Mouse (Mus musculus) ovary, postnatal 36 days (tissue): ENCODE measurements around the gene Sh2d6.
A peak's percentile ranks its signal among the peaks of the same experiment; 100 is the strongest.
"Not testable (repeated sequence)": the region's sequence is repeated elsewhere in the genome, so short reads cannot be mapped to it uniquely, and the experiment has no call there.

Experiments
- DNase-seq: peaks from one replicate; pipeline ENCODE4 v3.0.0; 2022; ENCODE audit warnings: low spot score, mixed read lengths

Sh2d6 gene

DNA sequence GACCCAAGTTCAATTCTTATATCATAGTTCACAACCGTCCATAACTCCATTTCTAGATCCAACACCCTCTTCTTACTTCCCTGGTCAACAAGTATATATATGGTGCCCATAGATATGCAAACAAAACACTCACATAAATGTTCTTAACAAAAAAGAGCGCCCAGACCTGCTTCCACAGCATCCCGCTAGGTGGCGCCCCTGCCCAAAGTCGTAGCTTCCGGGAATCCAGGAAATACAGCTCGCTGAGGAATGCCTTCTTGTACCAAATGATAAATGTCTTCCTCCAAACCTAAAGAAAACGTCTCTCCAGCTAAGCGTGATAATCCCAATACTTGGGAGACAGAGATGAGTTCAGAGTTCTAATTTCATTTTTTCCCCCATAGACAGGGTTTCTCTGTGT, 13.7 kb upstream of the Sh2d6 start:
- DNase-seq: peak; percentile 79

DNA sequence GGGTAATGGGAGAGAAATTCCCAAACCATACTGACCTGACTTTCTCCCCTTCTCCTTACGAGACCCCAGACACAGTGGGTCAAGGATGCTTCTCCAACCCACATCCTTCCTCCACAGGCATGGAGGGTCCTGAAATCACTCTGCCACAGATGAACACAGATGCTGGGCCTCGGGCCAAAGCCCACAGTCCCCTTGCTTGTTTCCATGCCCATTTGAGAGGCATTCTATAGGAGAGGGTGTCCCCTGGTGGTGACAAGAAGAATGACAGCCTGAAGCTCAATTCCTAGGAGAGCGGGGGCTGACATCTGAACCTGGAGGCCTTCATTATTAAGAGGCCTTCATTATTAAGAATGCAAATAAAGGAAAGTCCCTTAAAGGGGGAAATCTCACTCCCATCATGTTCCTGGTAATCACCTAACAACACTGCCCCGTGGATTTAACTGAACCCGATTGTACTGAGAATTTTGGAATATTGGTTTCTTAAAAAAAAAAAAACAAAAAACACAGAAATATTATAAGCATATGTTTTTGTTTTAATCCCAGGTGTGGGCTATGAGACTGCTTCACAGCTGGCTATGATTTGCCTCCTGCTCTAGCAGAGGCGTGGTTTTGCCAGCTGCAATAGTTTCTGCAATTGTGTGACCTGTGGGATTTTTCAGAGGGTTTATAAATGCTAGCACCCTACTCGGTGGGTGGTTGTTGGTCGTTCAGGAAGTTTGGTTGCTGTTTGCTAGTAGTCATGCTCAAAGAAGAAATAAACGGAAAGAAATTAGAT, 12.7 kb upstream of the Sh2d6 start:
- peak; percentile 49 for DNase-seq

DNA sequence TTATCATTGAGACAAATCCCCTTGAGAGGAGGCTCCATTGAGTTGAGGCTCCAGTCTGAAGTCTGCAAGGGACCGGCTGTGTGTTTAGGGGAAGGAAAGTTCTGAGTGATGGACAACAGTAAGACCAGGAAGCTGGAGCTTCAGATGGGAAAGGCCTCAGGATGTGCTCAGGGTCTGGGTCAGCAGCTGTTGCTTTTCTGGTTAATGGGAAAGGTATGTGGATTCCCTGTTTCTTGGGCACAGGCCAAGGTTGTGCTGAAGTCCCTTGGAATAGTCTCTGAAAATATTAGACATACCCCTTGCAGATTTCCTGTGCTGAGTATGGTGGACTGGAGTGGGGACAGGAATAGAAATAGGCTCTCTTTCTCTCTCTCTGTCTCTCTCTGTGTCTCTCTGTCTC, 12.0 kb upstream of the Sh2d6 start:
- not testable (repeated sequence) for DNase-seq

DNA sequence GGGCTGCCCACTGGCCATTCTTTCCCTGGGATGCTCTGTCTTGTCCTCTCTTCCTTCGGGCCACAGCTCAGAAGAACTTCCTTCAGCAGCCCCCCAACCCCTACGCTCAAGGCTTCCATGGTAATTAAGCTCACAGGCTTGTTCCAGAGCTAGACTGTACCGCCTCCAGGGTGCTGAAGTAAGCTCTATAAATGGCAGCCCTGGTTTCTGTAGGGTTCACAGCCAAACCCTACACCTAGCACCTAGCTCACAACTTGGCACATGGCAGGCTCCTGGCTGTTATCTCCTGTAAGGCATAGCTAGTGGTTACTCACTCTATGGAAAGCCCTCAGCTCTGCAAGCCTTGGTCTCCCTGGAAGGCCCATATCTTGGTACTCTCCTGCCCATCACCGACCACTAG, 11.1 kb upstream of the Sh2d6 start:
- DNase-seq: no peak

DNA sequence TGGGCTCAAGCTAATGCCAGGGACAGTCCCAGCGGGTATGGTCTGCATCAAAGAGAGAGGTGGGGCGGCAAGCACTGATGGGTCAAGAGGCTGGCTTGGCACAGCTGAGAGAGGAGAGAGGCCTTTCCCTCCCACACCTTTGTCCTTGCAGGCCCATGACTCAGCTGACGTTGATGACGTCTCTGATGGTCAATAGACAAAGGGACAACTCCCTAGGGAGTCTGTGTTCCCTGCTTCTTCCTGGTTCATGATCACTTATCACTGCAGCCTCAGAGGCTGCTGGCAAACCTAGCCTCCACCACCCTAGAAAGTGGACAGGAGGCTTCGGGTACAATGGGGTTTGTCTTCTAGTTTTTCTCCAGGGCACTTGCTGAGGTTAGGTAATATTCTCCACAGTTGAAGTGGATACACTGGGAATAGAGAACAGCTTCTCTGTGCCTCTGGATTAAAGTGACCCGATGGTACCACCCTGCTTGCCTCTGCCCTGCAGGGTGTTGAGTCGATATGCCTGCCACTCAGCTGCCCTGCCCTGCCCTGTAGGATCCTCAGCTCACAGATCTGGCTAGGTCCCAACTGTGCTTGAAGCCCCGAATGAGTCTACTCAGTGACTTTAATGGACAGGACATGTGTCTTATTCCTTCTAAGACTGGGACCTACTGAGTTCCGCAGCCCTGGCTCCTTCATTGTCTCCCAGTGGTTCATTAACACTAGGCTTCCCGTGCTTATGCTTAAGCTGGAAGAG, 7.1 kb upstream of the Sh2d6 start:
- no peak for DNase-seq

DNA sequence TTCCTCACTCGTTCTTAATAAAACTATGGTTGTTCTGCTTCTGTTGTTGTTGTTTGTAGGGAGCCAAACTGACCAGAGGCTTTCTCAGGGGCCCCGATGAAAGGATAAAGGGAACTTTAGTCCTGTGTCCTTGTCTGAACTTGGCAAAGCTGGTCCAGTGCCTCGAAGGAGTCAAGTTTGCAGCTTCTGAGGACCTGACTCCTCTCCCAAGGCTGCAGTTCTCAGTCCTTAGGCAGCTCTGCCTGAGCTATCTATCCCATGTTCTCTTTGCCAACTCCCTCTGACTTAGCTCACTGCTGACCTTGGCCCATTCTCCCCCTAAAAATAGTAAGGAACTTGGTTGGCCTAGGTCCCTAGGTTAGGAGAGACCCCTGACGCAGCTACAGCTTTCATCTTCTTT, 5.6 kb upstream of the Sh2d6 start:
- no peak for DNase-seq

DNA sequence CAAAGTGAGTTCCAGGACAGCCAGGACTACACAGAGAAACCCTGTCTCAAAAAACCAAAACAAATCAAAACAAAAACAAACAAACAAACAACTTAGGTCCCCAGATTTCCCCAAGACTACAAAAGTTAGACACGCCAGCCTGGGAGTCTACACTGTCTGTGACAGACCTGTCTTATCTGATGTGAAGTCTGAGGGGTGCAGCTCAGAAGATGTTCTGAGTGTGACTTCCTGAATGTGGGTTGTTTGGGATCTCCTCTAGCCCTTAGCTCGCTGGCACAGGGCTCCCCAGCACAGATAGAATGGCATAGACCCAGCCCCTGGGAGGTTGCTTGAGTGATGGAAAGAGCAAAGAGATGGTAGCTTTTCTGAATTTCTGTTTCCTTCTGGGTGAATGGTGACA, 2.7 kb upstream of the Sh2d6 start:
- DNase-seq: no peak

DNA sequence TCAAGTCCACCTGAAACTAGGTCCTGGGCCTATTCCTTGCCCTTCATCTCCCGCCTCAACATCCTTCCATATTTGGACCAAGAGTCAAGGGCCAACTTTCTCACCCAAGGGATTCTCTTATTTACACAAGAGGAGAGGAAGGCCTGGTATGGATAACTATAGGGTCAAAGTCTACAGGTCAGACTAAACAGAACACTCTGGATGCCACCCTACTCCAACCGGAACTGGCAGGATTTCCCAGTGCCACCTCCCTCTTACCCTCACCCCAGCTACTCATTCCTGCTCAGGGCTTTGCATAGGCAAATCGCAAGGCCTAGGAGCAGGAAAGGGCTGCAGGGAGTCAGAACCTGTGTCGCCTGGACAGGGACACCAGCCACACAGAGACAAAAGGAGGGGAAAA, 1.7 kb upstream of the Sh2d6 start:
- DNase-seq: no peak

DNA sequence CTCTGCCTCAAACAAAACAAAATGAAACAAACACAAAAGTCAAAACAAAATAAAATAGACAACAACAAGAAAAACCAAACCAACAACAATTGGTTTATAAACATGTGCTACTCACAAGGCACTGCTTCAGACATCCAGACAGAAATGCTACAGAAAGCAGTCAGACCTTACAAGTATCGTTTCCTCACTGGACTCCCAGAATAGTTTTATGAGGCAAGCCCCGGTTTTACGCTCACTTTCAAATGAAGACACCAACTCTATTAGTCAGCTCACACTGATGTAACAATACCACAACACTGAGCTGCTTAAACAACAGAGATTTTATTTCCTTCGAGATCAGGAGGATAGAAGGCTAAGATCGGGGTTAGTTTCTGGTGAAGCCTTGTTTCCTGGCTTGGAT, 781 bp upstream of the Sh2d6 start:
- no peak for DNase-seq

DNA sequence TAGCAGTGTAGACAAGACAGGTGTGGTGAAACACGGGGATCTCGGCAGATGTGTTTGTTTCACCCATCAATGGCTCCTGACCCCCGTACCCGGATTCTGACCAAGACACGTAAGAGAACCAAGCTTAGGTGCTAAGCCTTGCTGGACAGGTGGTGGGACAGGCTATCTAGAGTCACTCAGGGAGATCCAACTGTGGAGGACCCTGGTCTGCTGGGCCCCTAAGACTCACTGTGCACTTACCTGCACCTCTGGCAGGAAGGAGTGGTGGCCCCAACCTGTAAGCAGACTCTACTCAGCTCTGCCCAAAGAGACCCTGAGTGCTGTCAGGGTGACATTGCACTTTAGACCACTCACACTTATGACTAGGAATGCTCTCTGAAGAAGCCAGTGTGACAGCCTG, 603 bp downstream of the Sh2d6 start:
- no peak for DNase-seq

DNA sequence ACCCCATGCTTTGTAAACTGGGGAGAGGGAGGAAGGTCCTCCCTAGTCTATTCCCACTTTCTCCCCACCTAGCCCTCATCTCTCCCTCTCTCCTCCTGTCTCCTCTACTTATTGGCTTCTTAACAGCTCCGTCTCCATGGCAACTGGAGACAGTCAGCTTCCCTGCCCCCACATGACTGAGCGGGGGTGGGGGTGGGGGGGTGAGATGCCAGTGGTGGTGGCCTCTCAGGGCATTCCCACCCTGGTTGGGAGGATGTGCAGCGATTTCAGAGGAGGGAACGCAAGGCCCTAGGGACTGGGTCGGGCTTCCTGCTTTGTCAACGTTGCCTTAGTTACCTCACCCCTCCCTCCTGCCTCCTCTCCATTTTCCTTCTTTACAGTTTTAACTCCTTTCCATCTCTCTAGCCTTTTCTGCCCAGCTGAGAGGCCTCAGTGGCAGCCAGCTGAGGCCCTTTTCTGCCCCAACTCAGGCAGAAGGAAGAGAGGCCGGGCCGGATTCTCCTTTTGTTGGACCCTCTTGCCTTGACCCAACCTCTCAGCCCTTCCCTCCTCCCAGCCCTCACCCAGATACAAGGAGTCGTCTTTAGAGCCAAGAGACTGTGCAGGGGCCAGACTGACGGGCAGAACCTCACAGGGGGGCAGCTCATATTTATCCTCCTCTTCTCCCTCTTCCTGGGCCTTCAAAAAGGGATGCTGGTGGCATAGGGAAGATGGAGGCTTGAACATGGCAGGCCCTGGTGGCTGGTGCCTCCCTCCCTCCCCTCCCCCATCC, 1.4 kb downstream of the Sh2d6 start:
- no peak for DNase-seq

DNA sequence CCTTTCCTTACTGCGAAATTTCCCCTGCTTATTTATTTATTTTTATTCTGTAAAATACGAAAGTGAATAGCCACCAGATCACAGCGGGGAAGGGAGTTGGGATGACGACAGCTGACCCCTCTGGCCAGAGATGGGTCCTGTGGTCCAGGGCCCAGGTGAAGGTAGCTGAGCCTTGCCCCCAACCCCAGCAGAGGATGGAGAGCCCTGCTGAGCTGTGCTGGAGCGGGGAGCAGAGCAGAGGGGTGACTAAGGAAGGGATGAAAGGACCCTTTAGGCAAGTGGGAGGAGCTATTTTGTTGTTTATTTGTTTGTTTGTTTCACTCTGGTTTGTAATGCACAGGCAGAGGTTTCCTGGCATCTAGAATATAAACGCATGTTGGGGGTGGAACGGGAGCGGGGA, 2.2 kb downstream of the Sh2d6 start:
- no peak for DNase-seq

DNA sequence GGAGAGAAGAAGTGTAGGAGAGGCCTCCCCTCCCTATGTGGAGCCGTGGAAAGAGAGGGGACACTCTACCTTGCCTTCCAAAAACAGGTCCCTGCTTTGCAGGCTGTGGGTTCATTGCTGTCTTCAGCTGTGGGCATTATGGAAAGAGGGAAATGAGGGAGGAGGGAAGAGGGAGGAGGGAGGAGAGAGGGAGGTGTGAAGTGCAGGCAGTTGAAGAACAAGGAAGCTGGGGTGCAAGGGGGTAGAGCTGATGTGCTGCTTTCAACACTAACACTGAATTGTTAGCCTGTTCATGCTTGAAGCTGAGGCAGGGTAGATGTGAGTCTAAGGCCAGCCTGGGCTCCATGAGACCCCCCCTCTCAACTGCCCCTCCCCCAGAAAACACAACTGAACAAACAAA, 2.7 kb downstream of the Sh2d6 start:
- no peak for DNase-seq

DNA sequence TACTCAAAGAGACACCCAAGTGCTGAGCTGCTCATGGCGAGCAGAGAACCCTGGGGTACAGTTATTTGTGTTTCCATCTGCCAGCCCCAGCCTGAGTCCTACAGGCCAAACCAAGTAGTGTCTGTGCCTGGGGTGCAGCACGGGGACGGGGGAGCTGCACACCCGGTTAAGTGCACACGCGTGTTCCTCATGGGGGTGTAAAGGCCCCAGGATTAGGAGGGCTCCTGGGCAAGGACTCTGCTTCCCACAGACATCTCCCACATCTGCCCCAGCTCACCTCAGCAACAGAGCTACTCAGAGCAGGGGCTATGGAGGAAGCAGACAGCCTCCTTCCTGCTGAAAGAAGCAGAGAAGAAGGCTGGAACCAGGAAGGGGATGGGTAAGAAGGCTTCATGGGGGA, 5.9 kb downstream of the Sh2d6 start:
- no peak for DNase-seq

DNA sequence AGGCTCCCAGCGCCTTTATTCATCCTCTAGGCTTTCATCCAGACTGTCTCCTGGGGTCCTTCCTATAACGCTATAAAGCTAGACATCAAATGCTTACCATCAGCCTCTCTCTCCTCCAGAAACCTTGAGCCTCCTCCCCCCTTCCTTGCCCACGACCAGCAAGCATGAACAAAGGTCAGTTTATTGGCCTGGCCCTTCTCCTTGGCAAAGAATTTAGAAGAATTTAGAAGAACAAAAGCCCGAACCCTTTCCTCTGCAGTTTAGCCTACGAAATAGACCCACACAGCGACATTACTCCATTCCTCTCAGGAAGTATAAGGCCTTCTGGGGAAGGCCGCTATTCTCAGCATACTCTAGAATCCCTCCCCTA, 8.5 kb downstream of the Sh2d6 start:
- no peak for DNase-seq

DNA sequence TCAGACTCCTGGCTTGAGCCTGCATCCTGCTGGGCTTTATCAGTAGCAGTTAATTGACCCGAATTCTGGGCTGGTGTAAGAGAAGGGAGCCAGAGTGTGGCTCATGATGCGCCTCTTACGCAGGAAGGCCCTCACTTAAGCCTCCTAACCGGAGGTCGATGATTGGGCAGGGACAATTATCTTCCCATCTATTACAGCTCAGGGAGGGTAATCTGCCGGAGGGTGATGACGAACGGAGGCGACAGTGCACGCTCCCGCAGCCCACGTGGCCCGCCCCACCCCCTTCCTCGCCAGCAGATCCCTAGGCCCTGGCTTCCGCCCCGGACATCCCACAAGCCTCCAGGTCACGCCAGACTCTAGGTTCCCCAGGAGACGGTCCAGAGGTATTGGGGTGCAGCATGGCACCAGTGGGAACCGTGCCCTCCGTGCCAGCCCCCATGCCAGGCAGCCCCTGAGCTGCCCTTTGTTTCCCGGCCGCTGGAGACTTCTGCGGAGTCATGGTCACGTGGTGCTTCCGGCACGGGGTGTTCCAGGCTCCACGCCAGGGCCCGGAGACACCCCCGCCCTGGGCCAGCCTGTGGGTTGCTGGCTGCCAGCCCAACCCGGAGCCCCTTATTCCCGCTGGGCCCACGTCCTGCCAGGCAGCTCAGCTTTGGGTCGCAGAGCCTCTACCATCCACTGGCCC, 9.0 kb downstream of the Sh2d6 start:
- DNase-seq: peak; percentile 87

DNA sequence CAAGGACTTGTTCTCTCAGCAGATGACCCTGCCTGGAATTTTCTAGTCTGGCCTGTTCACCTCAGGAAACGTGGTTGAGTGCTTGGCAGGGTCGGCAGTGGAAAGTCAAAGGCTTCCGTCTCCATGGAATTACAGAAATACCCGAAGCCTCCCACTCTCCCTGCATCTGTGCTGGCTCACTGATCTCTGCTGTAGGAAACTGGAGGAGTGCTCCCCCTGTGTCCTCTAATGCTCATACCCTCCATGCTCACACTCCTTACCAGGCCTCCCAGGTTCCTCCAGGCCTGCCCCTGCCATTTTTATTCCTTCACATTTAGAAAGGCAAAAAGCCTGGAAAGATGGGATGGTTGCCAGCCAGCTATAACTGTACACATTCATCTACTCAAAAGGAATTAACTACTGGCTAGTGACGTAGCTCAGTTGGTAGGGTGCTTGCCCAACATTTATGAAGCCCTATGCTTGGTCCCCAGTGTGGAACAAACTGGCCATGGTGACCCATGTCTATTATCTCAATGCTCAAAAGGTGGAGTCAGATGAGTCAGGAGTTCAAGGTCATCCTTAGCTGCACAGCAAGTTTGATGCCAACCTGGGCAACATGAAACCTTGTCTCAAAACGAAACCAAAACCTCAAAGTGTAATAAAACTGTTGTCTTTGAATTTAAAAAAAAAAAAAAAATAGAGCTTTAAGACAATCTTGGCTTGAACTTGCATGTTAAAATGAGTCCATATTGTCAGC, 10.7 kb downstream of the Sh2d6 start:
- peak; percentile 23 for DNase-seq

DNA sequence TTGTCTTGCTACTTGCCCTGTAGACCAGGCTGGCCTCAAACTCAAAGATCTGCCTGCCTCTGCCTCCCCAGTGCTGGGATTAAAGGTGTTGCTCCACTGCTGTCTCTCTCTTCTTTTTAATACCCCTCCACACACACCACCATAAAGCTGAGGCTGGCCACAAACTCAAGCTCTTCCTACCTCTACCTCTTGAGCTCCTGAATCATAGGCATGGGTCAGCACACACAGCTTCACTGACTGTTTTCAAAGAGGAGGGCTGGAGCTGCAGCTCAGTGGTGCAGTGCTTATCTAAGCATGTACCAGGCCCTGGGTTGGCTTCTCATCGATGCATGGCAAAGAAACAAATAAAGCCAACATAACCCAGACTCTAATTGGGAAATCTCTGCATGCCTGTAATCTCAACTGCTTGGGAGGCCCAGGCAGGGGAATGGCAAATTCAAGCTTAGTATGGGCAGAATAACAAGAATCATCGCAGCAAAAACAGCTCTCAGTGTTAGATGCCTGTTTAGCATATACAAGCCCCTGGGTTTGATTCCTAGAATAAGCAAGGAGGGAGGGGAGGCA, 11.6 kb downstream of the Sh2d6 start:
- no peak for DNase-seq

DNA sequence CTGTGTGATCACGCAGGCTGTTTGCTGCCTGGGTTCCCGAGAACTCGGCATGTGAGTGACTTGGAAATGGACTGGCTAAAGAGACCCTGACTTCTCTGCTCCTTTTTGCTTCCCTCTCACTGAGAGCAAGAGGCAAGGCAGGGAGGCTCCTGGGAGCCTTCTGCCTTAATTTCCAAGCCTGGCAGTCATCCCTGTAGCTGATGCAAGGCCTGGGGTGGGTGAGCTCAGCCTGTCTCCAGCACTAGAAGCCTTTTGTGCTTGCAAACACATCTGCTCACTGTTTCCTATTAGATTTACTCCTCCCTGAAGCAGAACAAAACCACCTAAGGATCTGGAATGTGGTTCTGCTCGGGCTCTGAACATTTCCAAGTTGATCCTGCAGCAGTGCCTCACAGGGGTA, 12.9 kb downstream of the Sh2d6 start:
- DNase-seq: no peak

DNA sequence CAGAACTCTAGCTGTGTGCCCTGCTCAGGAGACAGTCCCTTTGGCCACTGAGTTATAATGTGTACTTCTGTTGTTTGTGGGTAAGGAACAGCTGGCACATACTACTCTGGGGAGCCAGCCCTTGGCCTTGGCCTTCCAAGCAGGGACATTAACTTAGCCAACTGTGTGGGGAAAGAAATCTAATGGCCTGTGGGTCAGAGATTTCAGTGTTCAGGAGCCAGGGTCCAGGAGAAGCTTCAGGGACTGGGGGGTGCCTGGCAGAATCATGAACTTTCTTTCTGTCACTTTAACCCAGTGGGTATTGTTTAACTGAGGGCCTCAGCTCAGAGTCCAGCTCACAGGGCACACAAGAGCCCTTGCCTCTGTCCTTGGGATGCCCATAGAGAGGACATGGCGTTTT, 15.4 kb downstream of the Sh2d6 start:
- DNase-seq: no peak

DNA sequence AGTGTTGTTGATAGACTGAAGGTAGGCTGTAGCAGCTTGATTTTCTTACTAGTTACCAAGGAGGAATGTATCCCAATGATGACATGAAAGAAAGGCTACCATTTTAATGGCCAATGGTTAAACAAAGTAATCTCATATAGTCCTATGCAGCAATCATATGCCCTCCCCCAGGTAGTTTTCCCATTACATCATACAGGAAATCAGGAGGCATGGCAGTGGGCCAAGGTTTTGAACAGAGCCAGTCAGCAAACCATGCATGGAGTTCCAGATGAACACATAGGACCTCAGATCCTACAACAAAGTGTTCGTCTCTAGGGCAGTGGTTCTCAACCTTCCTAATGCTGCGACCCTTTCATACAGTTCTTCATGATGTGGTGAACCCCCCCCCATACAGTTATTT, 17.6 kb downstream of the Sh2d6 start:
- DNase-seq: no peak

DNA sequence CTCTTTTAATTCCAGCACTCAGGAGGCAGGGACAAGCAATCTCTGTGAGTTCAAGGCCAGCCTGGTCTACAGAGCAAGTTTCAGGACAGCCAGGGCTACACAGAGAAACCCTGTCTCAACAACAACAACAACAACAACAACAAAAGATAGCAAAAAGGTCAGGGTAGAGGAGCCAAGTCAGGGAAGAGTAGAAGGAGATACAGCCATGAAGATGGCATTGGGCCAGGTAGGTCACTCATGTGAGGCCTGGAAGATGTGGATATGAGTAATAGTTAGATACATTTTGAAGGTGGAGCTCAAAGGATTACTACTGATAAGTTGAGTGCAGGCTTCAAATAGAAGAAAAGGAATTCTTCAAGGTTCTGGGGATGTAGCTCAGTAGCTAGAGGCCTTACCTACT, 18.2 kb downstream of the Sh2d6 start:
- no peak for DNase-seq
